Mouse (Mus musculus) stomach, postnatal 0 days (tissue): ENCODE results near the gene Rmi2.
A peak's percentile ranks its signal among the peaks of the same experiment; 100 is the strongest.

ENCODE experiments used
- CTCF ChIP-seq: IDR thresholded peaks from 2 replicates; pipeline ENCODE4 v1.5.1; 2016; ENCODE audit warnings: antibody characterized with exemption, low read depth, mild to moderate bottlenecking, moderate library complexity
- EP300 ChIP-seq: optimal IDR thresholded peaks from 2 replicates; pipeline ENCODE3; 2016; ENCODE audit warnings: antibody characterized with exemption

GRCm38 (mm10) chr16:10902849-10903248 is 68.0 kb downstream of the Rmi2 start:
- TF ChIP-seq CTCF (peak; percentile 33; the same call in 1 of the 2 replicates), EP300 (no peak)
